Mouse (Mus musculus): ENCODE measurements around the gene Olfr544.
A peak's percentile ranks its signal among the peaks of the same experiment; 100 is the strongest.
"Not testable (repeated sequence)": the region's sequence is repeated elsewhere in the genome, so short reads cannot be mapped to it uniquely, and the experiment has no call there.

Gene Olfr544

GRCm38 (mm10) chr7:102488161-102488560 lies at the start of gene Olfr544:
TSS of gene Olfr544 (minus strand) at chr7:102488313.
- DNase-seq (ENCODE audit: low spot score), result no peak

GRCm38 (mm10) chr7:102534449-102534848 lies 46.3 kb upstream of the Olfr544 start, which contains the start of gene Olfr547:
TSS of gene Olfr547 (plus strand) at chr7:102534749.
- no peak for DNase-seq (ENCODE audit: low spot score)

- no peak for DNase-seq (ENCODE audit: low spot score)
Observed at GRCm38 (mm10) chr7:102529052-102529451, 40.9 kb upstream of the Olfr544 start.

- DNase-seq (ENCODE audit: low spot score), result no peak
Observed at GRCm38 (mm10) chr7:102517051-102517335, 28.9 kb upstream of the Olfr544 start.

- DNase-seq (ENCODE audit: low spot score), result no peak
Observed at GRCm38 (mm10) chr7:102516261-102517050, 28.3 kb upstream of the Olfr544 start.

- DNase-seq (ENCODE audit: low spot score), result no peak
Observed at GRCm38 (mm10) chr7:102514144-102514543, 26.0 kb upstream of the Olfr544 start.

- DNase-seq (ENCODE audit: low spot score), result peak; percentile 94
Observed at GRCm38 (mm10) chr7:102512814-102513435, 24.8 kb upstream of the Olfr544 start.

GRCm38 (mm10) chr7:102511927-102512326 lies 23.8 kb upstream of the Olfr544 start:
- no peak for DNase-seq (ENCODE audit: low spot score)

GRCm38 (mm10) chr7:102509726-102510125 lies 21.6 kb upstream of the Olfr544 start:
- no peak for DNase-seq (ENCODE audit: low spot score)

GRCm38 (mm10) chr7:102508666-102509065 lies 20.6 kb upstream of the Olfr544 start:
- no peak for DNase-seq (ENCODE audit: low spot score)

GRCm38 (mm10) chr7:102508066-102508465 lies 20.0 kb upstream of the Olfr544 start:
- no peak for DNase-seq (ENCODE audit: low spot score)

GRCm38 (mm10) chr7:102506848-102507247 lies 18.7 kb upstream of the Olfr544 start:
- peak; percentile 87 for DNase-seq (ENCODE audit: low spot score)

GRCm38 (mm10) chr7:102501986-102502385 lies 13.9 kb upstream of the Olfr544 start:
- no peak for DNase-seq (ENCODE audit: low spot score)

- DNase-seq (ENCODE audit: low spot score), result no peak
Observed at GRCm38 (mm10) chr7:102499473-102499872, 11.4 kb upstream of the Olfr544 start, which contains the start of gene Olfr545. TSS of gene Olfr545 (minus strand) at chr7:102499573.

- DNase-seq (ENCODE audit: low spot score), result not testable (repeated sequence)
Observed at GRCm38 (mm10) chr7:102494416-102494815, 6.3 kb upstream of the Olfr544 start.

- no peak for DNase-seq (ENCODE audit: low spot score)
Observed at GRCm38 (mm10) chr7:102486105-102486504, 2.0 kb downstream of the Olfr544 start.

- DNase-seq (ENCODE audit: low spot score), result not testable (repeated sequence)
Observed at GRCm38 (mm10) chr7:102484766-102485165, 3.3 kb downstream of the Olfr544 start.

GRCm38 (mm10) chr7:102483665-102484064 lies 4.4 kb downstream of the Olfr544 start:
- no peak for DNase-seq (ENCODE audit: low spot score)

- DNase-seq (ENCODE audit: low spot score), result no peak
Observed at GRCm38 (mm10) chr7:102481579-102481978, 6.5 kb downstream of the Olfr544 start, which contains the start of gene Olfr543. TSS of gene Olfr543 (minus strand) at chr7:102481679.

- no peak for DNase-seq (ENCODE audit: low spot score)
Observed at GRCm38 (mm10) chr7:102480821-102481220, 7.3 kb downstream of the Olfr544 start.

GRCm38 (mm10) chr7:102479368-102480078 lies 8.6 kb downstream of the Olfr544 start:
- DNase-seq (ENCODE audit: low spot score), result no peak

- DNase-seq (ENCODE audit: low spot score), result no peak
Observed at GRCm38 (mm10) chr7:102478926-102479325, 9.2 kb downstream of the Olfr544 start.

- no peak for DNase-seq (ENCODE audit: low spot score)
Observed at GRCm38 (mm10) chr7:102478425-102478824, 9.7 kb downstream of the Olfr544 start.
